11 mouse cellular contexts compared by ENCODE assay signal in the genomic region with DNA sequence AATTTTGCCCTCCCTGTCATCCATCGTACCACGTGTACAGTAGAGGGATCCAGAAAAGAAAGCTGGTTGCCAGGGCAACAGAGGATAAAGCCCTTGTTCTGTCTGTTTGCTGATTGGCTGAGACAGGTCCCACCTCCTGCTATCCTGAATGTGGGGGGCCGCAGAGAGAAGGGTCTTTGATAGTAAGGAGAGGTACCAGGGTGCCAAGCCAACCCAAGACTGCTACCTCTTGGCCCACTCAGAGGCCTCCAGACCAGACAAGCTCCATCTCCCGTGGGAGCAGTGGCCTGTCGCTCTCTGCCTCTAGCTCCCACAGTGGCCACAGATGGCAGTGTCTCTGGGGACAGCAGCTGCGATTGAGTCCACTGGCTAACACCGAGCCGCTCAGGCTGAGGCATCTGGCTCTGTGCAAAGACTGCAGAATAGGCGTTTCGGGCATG. TPM values are rescaled to one million over a fixed set of nuclear protein-coding genes. Genes with fewer than 3 reads are reported as not detected.
DNase-seq lines count a peak whose midpoint lies in the region; TF ChIP-seq lines count a peak whose summit lies in the region.
"Had no signal": no experiment of that assay in that cellular context is flagged by ENCODE, and none has a peak within 500 bp of the region (broad histone marks: within the 10 kb centered on the region; RNA-seq: fewer than 3 reads in every experiment).

No protein-coding gene starts in this region.

- no peak for TF ChIP-seq POLR2A in ES-Bruce4 (IDR thresholded peaks at IDR 0.05; ENCODE audit: insufficient read depth, low read length)

- DNase-seq in cerebellum, adult 9-11 months, result peak; percentile 88
- DNase-seq in frontal cortex, postnatal 25 days (ENCODE audit: low spot score in 2 of 2), result peak; percentile 61 to 70
- peak; percentile 91 to 97 for DNase-seq in left cerebral cortex, postnatal 25 days (ENCODE audit: low spot score in 2 of 2)
- peak; percentile 83 to 94 for DNase-seq in right cerebral cortex, adult 2 months (ENCODE audit: low spot score in 2 of 2)
- DNase-seq in adrenal gland, postnatal 10 days, result no peak
- DNase-seq in gastrocnemius, postnatal 25 days, result no peak
- no peak for DNase-seq in ovary, postnatal 14 days (ENCODE audit: low spot score)

- no peak for TF ChIP-seq EP300 in ES-Bruce4 (IDR thresholded peaks at IDR 0.05; ENCODE audit: insufficient read depth, low read depth, low read length)

- no peak overlapping the region for H3K27ac ChIP-seq in ES-Bruce4 (ENCODE audit: insufficient read depth, low read length)

- TF ChIP-seq CTCF in ES-Bruce4 (IDR thresholded peaks at IDR 0.05; ENCODE audit: low read depth, low read length), result no peak

- H3K4me1 ChIP-seq in ES-Bruce4 (ENCODE audit: control insufficient read depth, insufficient read depth, low read length), result peaks cover 8% of the 10 kb centered on the region

- intact Hi-C loops in left cerebral cortex, postnatal 25 days (cut with DNase I), result no loop called here

- no peak overlapping the region for H3K9ac ChIP-seq in ES-Bruce4 (ENCODE audit: low read depth, poor library complexity, severe bottlenecking)

- peak overlapping the region; percentile 25 for H3K4me3 ChIP-seq in ES-Bruce4 (ENCODE audit: low read depth, low read length)

- no peaks in the 10 kb centered on the region for H3K27me3 ChIP-seq in ES-Bruce4 (ENCODE audit: control insufficient read depth, insufficient read depth, low read length, poor library complexity, severe bottlenecking)

- H3K36me3 ChIP-seq in ES-Bruce4 (ENCODE audit: control insufficient read depth, insufficient read depth, low read length, poor library complexity, severe bottlenecking), result no peaks in the 10 kb centered on the region

- no peaks in the 10 kb centered on the region for H3K9me3 ChIP-seq in ES-Bruce4 (replicated peaks; ENCODE audit: control insufficient read depth, insufficient read depth, low read length, poor library complexity, severe bottlenecking)

RNA-seq across cellular contexts. Expression of gene 1500009C09Rik, which starts 3.8 kb away (rescaled TPM):
- polyA plus RNA-seq in ES-Bruce4 (2011; ENCODE audit: insufficient read depth, insufficient read length, low read depth, missing spikeins), result not detected in 2 replicates
- 100 to 1,000 TPM in 1 of 2 experiments, 10 to 100 TPM in 1; 99.5 to 102 TPM for total RNA-seq in left cerebral cortex, postnatal 25 days (2021)
- total RNA-seq in adrenal gland, postnatal 10 days (2021), result under 1 TPM; 0.27 to 1.00 TPM
- not detected for total RNA-seq in gastrocnemius, postnatal 25 days (2021)
- polyA plus RNA-seq: intestine, embryonic 14.5 days; Patski; stomach, embryonic 16.5 days had no signal

RNA-seq across cellular contexts. Expression of gene Cenpm, which starts 11.4 kb away (rescaled TPM):
- polyA plus RNA-seq in ES-Bruce4 (2011; ENCODE audit: insufficient read depth, insufficient read length, low read depth, missing spikeins), result 43.2 and 52.0 TPM in 2 replicates
- total RNA-seq in left cerebral cortex, postnatal 25 days (2021), result 1 to 10 TPM; 3.5 to 3.9 TPM
- 10 to 100 TPM; 11.7 to 12.0 TPM for total RNA-seq in adrenal gland, postnatal 10 days (2021)
- under 1 TPM in 1 of 2 experiments, not detected in 1; 0.75 TPM for total RNA-seq in gastrocnemius, postnatal 25 days (2021)

RNA-seq across cellular contexts. Expression of gene Sept3, which starts 18.7 kb away (rescaled TPM):
- polyA plus RNA-seq in ES-Bruce4 (2011; ENCODE audit: insufficient read depth, insufficient read length, low read depth, missing spikeins), result 8.8 and 9.7 TPM in 2 replicates
- 100 to 1,000 TPM; 436 to 478 TPM for total RNA-seq in left cerebral cortex, postnatal 25 days (2021)
- 1 to 10 TPM; 3.5 to 6.0 TPM for total RNA-seq in adrenal gland, postnatal 10 days (2021)
- total RNA-seq in gastrocnemius, postnatal 25 days (2021), result under 1 TPM; 0.54 to 1.00 TPM

RNA-seq across cellular contexts. Expression of gene Tnfrsf13c, which starts 31.8 kb away (rescaled TPM):
- 1.9 and 2.3 TPM in 2 replicates for polyA plus RNA-seq in ES-Bruce4 (2011; ENCODE audit: insufficient read depth, insufficient read length, low read depth, missing spikeins)
- under 1 TPM; 0.41 TPM for total RNA-seq in left cerebral cortex, postnatal 25 days (2021)
- total RNA-seq in adrenal gland, postnatal 10 days (2021), result 1 to 10 TPM; 2.1 to 2.7 TPM
- not detected for total RNA-seq in gastrocnemius, postnatal 25 days (2021)

RNA-seq across cellular contexts. Expression of gene Wbp2nl, which starts 42.8 kb away (rescaled TPM):
- polyA plus RNA-seq in ES-Bruce4 (2011; ENCODE audit: insufficient read depth, insufficient read length, low read depth, missing spikeins), result 0.70 and 1.1 TPM in 2 replicates
- not detected for total RNA-seq in left cerebral cortex, postnatal 25 days (2021)
- total RNA-seq in adrenal gland, postnatal 10 days (2021), result under 1 TPM in 1 of 2 experiments, not detected in 1; 0.48 TPM
- not detected for total RNA-seq in gastrocnemius, postnatal 25 days (2021)
- polyA plus RNA-seq: Patski had no signal

Comparison
In these comparisons a context has a peak if more than half of its experiments do, and no peak if none do; other contexts are left out.
1. DNase-seq: peak in cerebellum, adult 9-11 months (single experiment), frontal cortex, postnatal 25 days (2 of 2), left cerebral cortex, postnatal 25 days (2 of 2) and right cerebral cortex, adult 2 months (2 of 2); none in adrenal gland, postnatal 10 days (single experiment), gastrocnemius, postnatal 25 days (single experiment) and ovary, postnatal 14 days (single experiment).
2. RNA of gene 1500009C09Rik, which starts 3.8 kb away (total RNA-seq): 99.5 to 102 TPM in left cerebral cortex, postnatal 25 days; 0.27 to 1.00 TPM in adrenal gland, postnatal 10 days and not detected in gastrocnemius, postnatal 25 days; every median in the first group is over 10 times any median in the second.
3. RNA of gene Sept3, which starts 18.7 kb away (total RNA-seq): 436 to 478 TPM in left cerebral cortex, postnatal 25 days; 3.5 to 6.0 TPM in adrenal gland, postnatal 10 days and 0.54 to 1.00 TPM in gastrocnemius, postnatal 25 days; every median in the first group is over 10 times any median in the second.